Mouse (Mus musculus): ENCODE data around the gene Gm11565. TPM values are rescaled to one million over a fixed set of nuclear protein-coding genes. Genes with fewer than 3 reads are reported as not detected.
"Not testable (repeated sequence)": the region's sequence is repeated elsewhere in the genome, so short reads cannot be mapped to it uniquely, and the experiment has no call there.

Gm11565 gene
- polyA plus RNA-seq (2016; fragmentation: Nextera tagmentation; extraction: Ambion mirVana) = not detected in 2 replicates

- H3K4me3 ChIP-seq = no peak within 1 kb of the TSS
- no peak within 1 kb of the TSS for H3K27ac ChIP-seq
- H3K36me3 ChIP-seq = no peaks in the 10 kb centered on the region
- H3K4me1 ChIP-seq = no peaks in the 10 kb centered on the region
- H3K27me3 ChIP-seq (ENCODE audit: low read depth, poor library complexity, severe bottlenecking) = no peaks in the 10 kb centered on the region
- H3K9me3 ChIP-seq (replicated peaks) = no peaks in the 10 kb centered on the region
- 89% methylated on average over 3 of the region's 3 CpGs for WGBS
- DNase-seq (ENCODE audit: low spot score) = no peak
These were observed at the start of gene Gm11565 for GRCm38 (mm10) chr11:99914451-99914850. Gene Gm11565, plus strand, starts transcription at chr11:99914751.

GRCm38 (mm10) chr11:99873089-99873488 is 41.5 kb upstream of the Gm11565 start, which contains the start of gene Krtap9-1:
Gene Krtap9-1, plus strand, starts transcription at chr11:99873389.
- WGBS = 90% methylated on average over 1 of the region's 1 CpGs
- H3K9me3 ChIP-seq (replicated peaks); H3K4me3 ChIP-seq; DNase-seq (ENCODE audit: low spot score); H3K27ac ChIP-seq; H3K36me3 ChIP-seq; H3K4me1 ChIP-seq; H3K27me3 ChIP-seq (ENCODE audit: low read depth, poor library complexity, severe bottlenecking): not testable (repeated sequence)

GRCm38 (mm10) chr11:99878887-99879286 is 35.7 kb upstream of the Gm11565 start, which contains the start of gene Gm11567:
Gene Gm11567, plus strand, starts transcription at chr11:99879187.
- WGBS = 62% methylated on average over 1 of the region's 1 CpGs
- H3K4me1 ChIP-seq; H3K27ac ChIP-seq; DNase-seq (ENCODE audit: low spot score); H3K27me3 ChIP-seq (ENCODE audit: low read depth, poor library complexity, severe bottlenecking); H3K4me3 ChIP-seq; H3K9me3 ChIP-seq (replicated peaks); H3K36me3 ChIP-seq: not testable (repeated sequence)

GRCm38 (mm10) chr11:99907620-99908019 is 6.9 kb upstream of the Gm11565 start, which contains the start of gene Krtap31-1:
Gene Krtap31-1, plus strand, starts transcription at chr11:99907920.
- WGBS = 87% methylated on average over 2 of the region's 2 CpGs
- Histone ChIP-seq H3K36me3 (no peaks in the 10 kb centered on the region), H3K27ac (no peak within 1 kb of the TSS), H3K4me3 (no peak within 1 kb of the TSS), H3K9me3 (replicated peaks) (no peaks in the 10 kb centered on the region), H3K4me1 (no peaks in the 10 kb centered on the region), H3K27me3 (ENCODE audit: low read depth, poor library complexity, severe bottlenecking) (no peaks in the 10 kb centered on the region)
- DNase-seq (ENCODE audit: low spot score) = no peak

GRCm38 (mm10) chr11:99935991-99936390 is 21.4 kb downstream of the Gm11565 start, which contains the start of gene Krtap31-2:
Gene Krtap31-2, plus strand, starts transcription at chr11:99936291.
- no peaks in the 10 kb centered on the region for H3K4me1 ChIP-seq
- WGBS = 88% methylated on average over 1 of the region's 1 CpGs
- no peaks in the 10 kb centered on the region for H3K9me3 ChIP-seq (replicated peaks)
- no peak within 1 kb of the TSS for H3K4me3 ChIP-seq
- DNase-seq (ENCODE audit: low spot score) = no peak
- no peaks in the 10 kb centered on the region for H3K36me3 ChIP-seq
- H3K27me3 ChIP-seq (ENCODE audit: low read depth, poor library complexity, severe bottlenecking) = no peaks in the 10 kb centered on the region
- no peak within 1 kb of the TSS for H3K27ac ChIP-seq

DNA sequence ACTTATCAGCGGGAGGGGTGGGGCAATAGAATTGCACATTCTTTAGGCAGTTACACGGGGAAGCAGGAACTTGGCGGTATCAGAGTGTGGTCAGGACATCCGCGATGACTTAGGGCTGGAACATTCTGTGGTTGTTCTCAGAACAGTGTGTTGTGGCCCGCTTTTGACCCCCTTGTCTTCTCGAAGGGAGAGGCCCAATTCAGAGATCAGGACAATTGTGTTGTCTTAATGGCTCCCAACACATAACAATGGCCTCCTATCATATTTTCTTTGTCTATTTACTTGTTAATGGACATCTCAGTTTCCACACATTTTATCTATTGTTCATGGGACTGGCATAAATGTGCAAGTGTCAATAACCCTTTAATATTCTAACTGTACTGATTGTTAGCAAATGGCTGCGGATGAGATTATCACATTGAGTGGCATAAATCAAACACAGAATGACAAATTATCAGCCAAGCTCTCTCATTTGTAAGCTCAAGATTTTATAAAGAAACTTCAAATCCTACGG is 23.3 kb downstream of the Gm11565 start:
- no peak for DNase-seq (ENCODE audit: low spot score)
- Histone ChIP-seq H3K9me3 (replicated peaks) (no peaks in the 10 kb centered on the region), H3K4me1 (no peaks in the 10 kb centered on the region), H3K36me3 (no peaks in the 10 kb centered on the region), H3K4me3 (no peak overlapping the region), H3K27me3 (ENCODE audit: low read depth, poor library complexity, severe bottlenecking) (no peaks in the 10 kb centered on the region), H3K27ac (no peak overlapping the region)
- WGBS = 89% methylated on average over 9 of the region's 9 CpGs

- DNase-seq (ENCODE audit: low spot score) = no peak
- Histone ChIP-seq H3K4me3 (no peak within 1 kb of the TSS), H3K27me3 (ENCODE audit: low read depth, poor library complexity, severe bottlenecking) (no peaks in the 10 kb centered on the region), H3K36me3 (no peaks in the 10 kb centered on the region), H3K9me3 (replicated peaks) (no peaks in the 10 kb centered on the region), H3K4me1 (no peaks in the 10 kb centered on the region), H3K27ac (no peak within 1 kb of the TSS)
- 90% methylated on average over 2 of the region's 2 CpGs for WGBS
These were observed 33.6 kb downstream of the Gm11565 start, which contains the start of gene Krtap9-5 for GRCm38 (mm10) chr11:99948175-99948574. Gene Krtap9-5, plus strand, starts transcription at chr11:99948475.

GRCm38 (mm10) chr11:99964213-99964612 is 49.7 kb downstream of the Gm11565 start:
- WGBS = 58% methylated on average over 6 of the region's 6 CpGs
- no peaks in the 10 kb centered on the region for H3K4me1 ChIP-seq
- H3K27me3 ChIP-seq (ENCODE audit: low read depth, poor library complexity, severe bottlenecking) = no peaks in the 10 kb centered on the region

More at GRCm38 (mm10) chr11:99964213-99964612, 49.7 kb downstream of the Gm11565 start:
- Histone ChIP-seq H3K36me3 (no peaks in the 10 kb centered on the region), H3K4me3 (no peak overlapping the region), H3K27ac (no peak overlapping the region), H3K9me3 (replicated peaks) (no peaks in the 10 kb centered on the region)
- DNase-seq (ENCODE audit: low spot score) = no peak

Other genes starting within 250 kb of the Gm11565 start
- gene Krtap4-6, start 248.8 kb upstream of the Gm11565 start, polyA plus RNA-seq (2016; fragmentation: Nextera tagmentation; extraction: Ambion mirVana) = not detected in 2 replicates
- gene Gm14190, start 224.0 kb upstream of the Gm11565 start, polyA plus RNA-seq (2016; fragmentation: Nextera tagmentation; extraction: Ambion mirVana) = not detected in 2 replicates
- not detected in 2 replicates for gene Gm14180, start 180.5 kb upstream of the Gm11565 start, polyA plus RNA-seq (2016; fragmentation: Nextera tagmentation; extraction: Ambion mirVana)
- gene Gm11595, start 141.8 kb upstream of the Gm11565 start, polyA plus RNA-seq (2016; fragmentation: Nextera tagmentation; extraction: Ambion mirVana) = not detected in 2 replicates
- not detected in 2 replicates for gene Krtap4-8, start 134.0 kb upstream of the Gm11565 start, polyA plus RNA-seq (2016; fragmentation: Nextera tagmentation; extraction: Ambion mirVana)
- gene Krtap4-9, start 129.6 kb upstream of the Gm11565 start, polyA plus RNA-seq (2016; fragmentation: Nextera tagmentation; extraction: Ambion mirVana) = not detected in 2 replicates
- not detected in 2 replicates for gene Gm11596, start 121.3 kb upstream of the Gm11565 start, polyA plus RNA-seq (2016; fragmentation: Nextera tagmentation; extraction: Ambion mirVana)
- not detected in 2 replicates for gene Gm11569, start 115.8 kb upstream of the Gm11565 start, polyA plus RNA-seq (2016; fragmentation: Nextera tagmentation; extraction: Ambion mirVana)
- gene Gm11554, start 110.3 kb upstream of the Gm11565 start, polyA plus RNA-seq (2016; fragmentation: Nextera tagmentation; extraction: Ambion mirVana) = not detected in 2 replicates
- gene Krtap4-13, start 104.9 kb upstream of the Gm11565 start, polyA plus RNA-seq (2016; fragmentation: Nextera tagmentation; extraction: Ambion mirVana) = not detected in 2 replicates
- not detected in 2 replicates for gene Gm11564, start 99.1 kb upstream of the Gm11565 start, polyA plus RNA-seq (2016; fragmentation: Nextera tagmentation; extraction: Ambion mirVana)
- gene 2300003K06Rik, start 76.7 kb upstream of the Gm11565 start, polyA plus RNA-seq (2016; fragmentation: Nextera tagmentation; extraction: Ambion mirVana) = not detected in 2 replicates
- gene Krtap4-16, start 63.1 kb upstream of the Gm11565 start, polyA plus RNA-seq (2016; fragmentation: Nextera tagmentation; extraction: Ambion mirVana) = not detected in 2 replicates
- gene Gm11568, start 56.8 kb upstream of the Gm11565 start, polyA plus RNA-seq (2016; fragmentation: Nextera tagmentation; extraction: Ambion mirVana) = not detected in 2 replicates
- gene Gm11559, start 50.3 kb upstream of the Gm11565 start, polyA plus RNA-seq (2016; fragmentation: Nextera tagmentation; extraction: Ambion mirVana) = not detected in 2 replicates
- gene Krtap9-1, start 41.4 kb upstream of the Gm11565 start, polyA plus RNA-seq (2016; fragmentation: Nextera tagmentation; extraction: Ambion mirVana) = not detected in 2 replicates
- gene Gm11567, start 35.6 kb upstream of the Gm11565 start, polyA plus RNA-seq (2016; fragmentation: Nextera tagmentation; extraction: Ambion mirVana) = not detected in 2 replicates
- not detected in 2 replicates for gene Krtap31-1, start 6.8 kb upstream of the Gm11565 start, polyA plus RNA-seq (2016; fragmentation: Nextera tagmentation; extraction: Ambion mirVana)
- not detected in 2 replicates for gene Krtap31-2, start 21.5 kb downstream of the Gm11565 start, polyA plus RNA-seq (2016; fragmentation: Nextera tagmentation; extraction: Ambion mirVana)
- gene Krtap9-5, start 33.7 kb downstream of the Gm11565 start, polyA plus RNA-seq (2016; fragmentation: Nextera tagmentation; extraction: Ambion mirVana) = not detected in 2 replicates
- gene Krtap29-1, start 64.3 kb downstream of the Gm11565 start, polyA plus RNA-seq (2016; fragmentation: Nextera tagmentation; extraction: Ambion mirVana) = not detected in 2 replicates
- not detected in 2 replicates for gene Krtap16-1, start 71.8 kb downstream of the Gm11565 start, polyA plus RNA-seq (2016; fragmentation: Nextera tagmentation; extraction: Ambion mirVana)
- 0.68 and 0.90 TPM in 2 replicates for gene Krtap17-1, start 79.2 kb downstream of the Gm11565 start, polyA plus RNA-seq (2016; fragmentation: Nextera tagmentation; extraction: Ambion mirVana)
- not detected in 2 replicates for gene Krt33a, start 101.5 kb downstream of the Gm11565 start, polyA plus RNA-seq (2016; fragmentation: Nextera tagmentation; extraction: Ambion mirVana)
- gene Krt33b, start 115.1 kb downstream of the Gm11565 start, polyA plus RNA-seq (2016; fragmentation: Nextera tagmentation; extraction: Ambion mirVana) = not detected in 2 replicates
- not detected in 2 replicates for gene Krt34, start 126.8 kb downstream of the Gm11565 start, polyA plus RNA-seq (2016; fragmentation: Nextera tagmentation; extraction: Ambion mirVana)
- not detected in 2 replicates for gene Krt31, start 135.8 kb downstream of the Gm11565 start, polyA plus RNA-seq (2016; fragmentation: Nextera tagmentation; extraction: Ambion mirVana)
- not detected in 2 replicates for gene Krt32, start 173.5 kb downstream of the Gm11565 start, polyA plus RNA-seq (2016; fragmentation: Nextera tagmentation; extraction: Ambion mirVana)
- gene Krt35, start 181.5 kb downstream of the Gm11565 start, polyA plus RNA-seq (2016; fragmentation: Nextera tagmentation; extraction: Ambion mirVana) = 0.08 TPM in 1 of 2 replicates, not detected in the other
- gene Krt36, start 190.9 kb downstream of the Gm11565 start, polyA plus RNA-seq (2016; fragmentation: Nextera tagmentation; extraction: Ambion mirVana) = not detected in 2 replicates
- gene Krt13, start 206.8 kb downstream of the Gm11565 start, polyA plus RNA-seq (2016; fragmentation: Nextera tagmentation; extraction: Ambion mirVana) = not detected in 2 replicates
- gene Krt15, start 221.2 kb downstream of the Gm11565 start, polyA plus RNA-seq (2016; fragmentation: Nextera tagmentation; extraction: Ambion mirVana) = 1.6 and 8.4 TPM in 2 replicates
- gene Krt19, start 233.9 kb downstream of the Gm11565 start, polyA plus RNA-seq (2016; fragmentation: Nextera tagmentation; extraction: Ambion mirVana) = 11.1 and 13.9 TPM in 2 replicates

Data from limb, embryonic 10.5 days (tissue).